Mouse (Mus musculus) neural tube, embryonic 12.5 days (tissue): ENCODE measurements at regions not wholly inside any gene's neighbourhood (a gene's known extent, or its start where the extent isn't known, plus 50 kb on each side); places are given as distances from the start of the nearest gene placed in this dataset.

Experiments
- ATAC-seq: fragments of 200-750 bp; cut with Nextera tagmentation; 2 replicates; pipeline ENCODE4 v1.8.0; 2017; ENCODE audit warnings: low read depth, mild to moderate bottlenecking, moderate TSS enrichment, moderate library complexity; ENCODE audit not compliant: low FRiP score
- H3K27ac ChIP-seq: fragments of 300-500 bp; sonication (generic); 2 replicates; pipeline ENCODE4 v1.5.1; 2016
- H3K27me3 ChIP-seq: fragments of 300-500 bp; sonication (generic); replicated peaks from 2 replicates; pipeline ENCODE4 v1.6.1; 2016; ENCODE audit warnings: mild to moderate bottlenecking
- H3K36me3 ChIP-seq: fragments of 300-500 bp; sonication (generic); 2 replicates; pipeline ENCODE4 v1.6.1; 2016; ENCODE audit warnings: mild to moderate bottlenecking
- H3K4me1 ChIP-seq: fragments of 300-500 bp; sonication (generic); 2 replicates; pipeline ENCODE4 v1.6.1; 2016
- H3K4me2 ChIP-seq: fragments of 300-500 bp; sonication (generic); replicated peaks from 2 replicates; pipeline ENCODE4 v1.6.1; 2016; ENCODE audit warnings: mild to moderate bottlenecking
- H3K4me3 ChIP-seq: fragments of 300-500 bp; sonication (generic); 2 replicates; pipeline ENCODE4 v1.5.1; 2016
- H3K9ac ChIP-seq: fragments of 300-500 bp; sonication (generic); 2 replicates; pipeline ENCODE4 v1.6.1; 2016; ENCODE audit warnings: mild to moderate bottlenecking
- H3K9me3 ChIP-seq: fragments of 300-500 bp; sonication (generic); 2 replicates; pipeline ENCODE4 v1.6.1; 2016; ENCODE audit warnings: mild to moderate bottlenecking
- WGBS: fragments of 180-500 bp; shearing (Covaris S2); methylation state at CpG from one replicate; pipeline ENCODE4 v1.1.7; 2016; 5-methylcytosine and 5-hydroxymethylcytosine counted together

DNA sequence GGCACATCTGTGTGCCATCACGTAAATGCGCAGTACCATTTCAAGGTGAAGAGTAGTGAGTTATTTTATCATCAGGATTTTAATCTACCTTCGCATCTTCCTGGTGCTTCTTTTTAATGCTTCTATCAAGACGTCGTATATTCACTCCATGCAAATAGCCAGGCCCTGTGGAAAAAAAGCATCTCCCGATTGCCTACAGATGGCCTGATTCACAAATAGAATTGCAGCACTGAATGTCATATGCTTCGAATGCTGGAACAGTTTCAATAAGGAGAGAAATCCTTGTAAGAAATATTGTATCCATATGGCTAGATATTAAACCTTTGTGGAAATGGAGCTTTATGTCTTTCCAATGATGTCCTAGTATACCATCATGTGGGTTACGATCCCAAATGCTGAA is 742.7 kb downstream of the Tmem132b start:
- no peaks in the 10 kb centered on the region for H3K27me3 ChIP-seq
- H3K27ac ChIP-seq: no peak overlapping the region
- 87% methylated on average over 8 of the region's 8 CpGs for WGBS
- H3K9me3 ChIP-seq: no peaks in the 10 kb centered on the region
- no peak for ATAC-seq
- H3K4me1 ChIP-seq: no peaks in the 10 kb centered on the region
- H3K36me3 ChIP-seq: no peaks in the 10 kb centered on the region
- H3K4me2 ChIP-seq: no peak overlapping the region
- H3K9ac ChIP-seq: no peak overlapping the region
- H3K4me3 ChIP-seq: no peak overlapping the region

DNA sequence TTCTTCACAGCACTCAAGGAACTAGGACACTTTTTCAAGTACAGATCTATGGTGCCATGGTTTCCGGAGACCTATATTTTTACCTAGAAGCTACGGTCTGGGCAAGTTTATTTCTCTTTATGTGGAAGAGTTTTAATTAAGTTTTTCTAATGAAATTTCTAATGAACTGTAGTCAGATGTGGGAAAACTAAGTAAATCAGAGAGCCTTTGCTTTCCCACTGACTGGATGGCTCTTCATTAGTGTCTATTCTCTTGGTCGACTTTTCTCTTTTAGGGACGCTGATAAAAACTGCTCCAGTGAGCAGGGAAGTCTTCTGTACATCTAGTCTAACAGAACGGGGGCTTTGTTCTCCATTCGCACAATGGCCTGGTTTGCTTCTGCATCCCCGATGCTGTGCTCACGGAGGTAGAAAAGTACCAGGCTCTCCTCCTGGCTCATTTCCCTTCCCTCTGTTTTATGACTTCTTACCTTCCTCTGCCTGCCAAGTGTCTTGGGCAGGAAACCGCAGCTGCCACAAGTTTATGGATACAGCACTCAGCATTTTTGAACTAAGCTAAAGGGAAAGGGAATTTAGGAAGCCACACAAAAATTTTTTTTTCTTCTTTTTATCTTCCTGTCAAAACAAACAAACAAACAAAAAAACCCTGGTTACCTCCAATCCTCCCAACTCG is 749.6 kb downstream of the Tmem132b start:
- Histone ChIP-seq H3K9ac (no peak overlapping the region), H3K4me1 (0 out of 2 replicates have a peak, but pooled peaks cover 4% of the 10 kb centered on the region), H3K4me2 (no peak overlapping the region), H3K9me3 (no peaks in the 10 kb centered on the region), H3K27ac (no peak overlapping the region), H3K27me3 (no peaks in the 10 kb centered on the region), H3K36me3 (no peaks in the 10 kb centered on the region), H3K4me3 (no peak overlapping the region)
- WGBS: 20% methylated on average over 10 of the region's 10 CpGs
- ATAC-seq: no peak

DNA sequence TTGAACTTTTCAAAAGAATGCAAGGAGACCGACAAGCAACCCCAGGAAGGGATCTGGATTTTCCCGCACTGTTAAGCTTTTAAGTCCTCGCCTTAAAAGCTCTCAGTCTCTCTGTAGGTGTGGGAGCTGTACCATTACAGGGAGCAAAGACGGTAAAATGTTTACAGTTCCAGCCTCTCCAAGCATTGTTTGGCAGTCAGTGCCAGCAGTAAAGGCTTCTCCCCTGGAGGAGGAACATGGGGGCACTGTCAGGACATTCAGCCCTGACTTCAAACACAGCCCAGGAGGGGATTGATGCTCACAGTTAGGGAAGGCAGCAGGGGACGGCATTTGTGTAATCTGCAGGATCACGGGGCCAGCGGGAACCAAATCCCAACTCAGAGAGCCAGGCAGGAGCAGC is 750.2 kb downstream of the Tmem132b start:
- no peak for ATAC-seq
- Histone ChIP-seq H3K4me1 (0 out of 2 replicates have a peak, but pooled peaks cover 4% of the 10 kb centered on the region), H3K36me3 (no peaks in the 10 kb centered on the region), H3K9ac (no peak overlapping the region), H3K27ac (no peak overlapping the region), H3K4me3 (no peak overlapping the region), H3K4me2 (no peak overlapping the region), H3K27me3 (no peaks in the 10 kb centered on the region), H3K9me3 (no peaks in the 10 kb centered on the region)
- WGBS: 6% methylated on average over 7 of the region's 7 CpGs

DNA sequence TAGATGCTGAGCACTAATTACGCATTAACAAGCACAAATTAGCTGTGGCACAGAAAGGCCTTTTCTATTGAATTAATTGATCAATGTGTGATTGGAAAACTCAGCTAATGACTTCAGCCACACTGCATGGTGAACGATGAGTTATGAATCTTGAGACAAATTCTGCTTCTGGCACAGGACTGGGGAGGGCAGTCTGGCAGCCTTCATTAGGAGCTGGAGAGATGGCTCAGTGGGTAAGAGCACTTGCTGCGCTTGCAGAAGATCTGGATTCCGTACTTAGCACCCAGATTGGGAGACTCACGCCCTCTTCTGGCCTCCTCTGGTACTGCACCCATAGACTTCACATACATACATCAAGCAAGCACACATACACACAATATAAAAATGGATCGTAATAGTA is 793.3 kb downstream of the Tmem132b start:
- H3K27me3 ChIP-seq: no peaks in the 10 kb centered on the region
- no peak overlapping the region for H3K9ac ChIP-seq
- H3K36me3 ChIP-seq: no peaks in the 10 kb centered on the region
- no peak overlapping the region for H3K27ac ChIP-seq
- H3K9me3 ChIP-seq: no peaks in the 10 kb centered on the region
- H3K4me2 ChIP-seq: no peak overlapping the region
- 76% methylated on average over 6 of the region's 6 CpGs for WGBS
- no peak for ATAC-seq
- H3K4me1 ChIP-seq: no peaks in the 10 kb centered on the region
- no peak overlapping the region for H3K4me3 ChIP-seq

DNA sequence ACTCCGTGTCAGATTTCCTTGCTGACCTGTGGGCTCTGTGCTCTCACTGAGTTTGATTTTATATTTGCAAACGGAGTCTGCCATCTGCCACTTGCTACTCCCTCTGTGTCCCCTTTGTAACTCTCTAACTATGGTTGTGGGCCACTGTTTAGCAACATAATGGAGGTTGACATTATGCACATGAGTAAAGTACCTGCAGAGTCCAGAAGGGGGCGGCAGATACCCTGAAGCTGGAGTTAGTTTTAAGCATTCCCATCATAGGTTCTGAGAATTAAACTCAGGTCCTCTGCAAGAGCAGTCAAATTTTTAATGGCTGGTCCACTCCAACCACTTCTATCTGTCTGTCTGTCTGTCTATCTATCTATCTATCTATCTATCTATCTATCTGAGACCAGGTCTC is 796.7 kb downstream of the Tmem132b start:
- H3K9me3 ChIP-seq: no peaks in the 10 kb centered on the region
- H3K36me3 ChIP-seq: no peaks in the 10 kb centered on the region
- 40% methylated on average over 3 of the region's 3 CpGs for WGBS
- no peak overlapping the region for H3K4me2 ChIP-seq
- H3K4me3 ChIP-seq: no peak overlapping the region
- no peaks in the 10 kb centered on the region for H3K27me3 ChIP-seq
- H3K4me1 ChIP-seq: no peaks in the 10 kb centered on the region
- no peak overlapping the region for H3K9ac ChIP-seq
- no peak overlapping the region for H3K27ac ChIP-seq
- no peak for ATAC-seq

DNA sequence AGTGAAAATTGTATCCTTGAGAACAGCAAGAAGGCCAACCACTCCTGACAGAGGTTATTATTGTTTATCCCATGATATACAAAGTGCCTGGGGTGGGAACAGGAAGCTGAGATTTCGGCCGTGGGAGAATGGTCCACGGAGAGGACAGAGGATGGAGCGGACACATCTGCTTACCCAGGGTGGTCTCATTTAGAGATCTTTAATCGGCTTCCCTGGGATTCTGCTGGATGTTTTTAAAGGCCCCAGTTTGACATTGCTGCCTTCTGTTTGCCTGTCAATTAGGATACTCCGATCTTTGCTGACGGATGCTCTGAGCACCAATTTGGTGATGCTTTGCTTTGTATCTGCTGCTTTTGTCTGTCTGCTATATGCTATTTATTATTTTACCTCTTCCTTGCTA is 803.5 kb downstream of the Tmem132b start:
- no peaks in the 10 kb centered on the region for H3K9me3 ChIP-seq
- no peaks in the 10 kb centered on the region for H3K27me3 ChIP-seq
- H3K27ac ChIP-seq: no peak overlapping the region
- no peaks in the 10 kb centered on the region for H3K36me3 ChIP-seq
- 54% methylated on average over 7 of the region's 7 CpGs for WGBS
- no peak overlapping the region for H3K9ac ChIP-seq
- ATAC-seq: no peak
- H3K4me1 ChIP-seq: peaks cover 4% of the 10 kb centered on the region; the same call in 1 of the 2 replicates
- no peak overlapping the region for H3K4me3 ChIP-seq
- no peak overlapping the region for H3K4me2 ChIP-seq

DNA sequence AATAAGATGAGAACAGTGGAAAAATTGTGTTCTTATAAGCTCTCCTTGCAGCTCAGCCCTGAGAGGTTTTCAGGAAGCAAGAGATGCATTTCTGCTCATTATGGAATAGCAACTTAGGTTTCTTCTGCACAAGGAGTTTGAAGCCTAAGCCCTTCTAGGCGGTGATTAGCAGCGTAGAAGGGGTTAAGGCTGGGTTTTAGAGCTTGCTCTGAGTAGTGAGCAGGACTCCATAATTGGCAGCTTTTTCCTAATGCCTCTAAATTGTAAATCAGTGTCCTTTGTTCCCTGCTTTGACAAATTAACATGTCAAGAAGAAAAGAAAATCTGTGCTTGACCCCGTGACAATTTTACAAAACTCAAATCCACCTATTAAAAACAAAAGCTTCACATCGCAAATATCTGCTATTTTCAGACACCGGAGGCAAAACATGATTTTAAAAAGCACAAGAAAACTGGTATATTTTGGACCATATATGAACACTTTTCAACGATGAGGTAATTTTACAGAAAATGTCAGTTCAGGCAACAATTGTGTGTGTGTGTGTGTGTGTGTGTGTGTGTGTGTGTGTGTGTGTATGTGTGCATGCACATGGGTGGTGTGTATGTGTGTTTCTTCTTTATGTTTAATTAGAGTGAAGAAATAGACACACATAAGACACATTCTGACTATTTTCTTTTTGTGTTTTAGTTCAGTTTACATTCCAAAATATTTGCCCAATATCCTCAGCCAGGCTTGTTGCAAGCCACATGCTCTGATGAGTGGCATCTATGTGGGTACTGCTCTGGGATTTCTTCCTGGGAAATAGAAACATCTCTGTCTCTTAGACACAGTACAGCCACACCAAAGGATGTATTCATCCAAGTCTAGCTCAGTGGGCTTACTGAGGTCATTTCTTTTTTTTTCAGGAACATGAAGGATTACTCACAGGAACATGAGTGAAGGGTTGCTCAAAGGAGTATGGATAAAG is 804.3 kb downstream of the Tmem132b start:
- Histone ChIP-seq H3K4me1 (peaks cover 4% of the 10 kb centered on the region; the same call in 1 of the 2 replicates), H3K36me3 (no peaks in the 10 kb centered on the region), H3K27ac (no peak overlapping the region), H3K27me3 (no peaks in the 10 kb centered on the region), H3K4me2 (no peak overlapping the region), H3K4me3 (no peak overlapping the region), H3K9ac (no peak overlapping the region), H3K9me3 (no peaks in the 10 kb centered on the region)
- WGBS: 58% methylated on average over 6 of the region's 6 CpGs
- ATAC-seq: no peak

DNA sequence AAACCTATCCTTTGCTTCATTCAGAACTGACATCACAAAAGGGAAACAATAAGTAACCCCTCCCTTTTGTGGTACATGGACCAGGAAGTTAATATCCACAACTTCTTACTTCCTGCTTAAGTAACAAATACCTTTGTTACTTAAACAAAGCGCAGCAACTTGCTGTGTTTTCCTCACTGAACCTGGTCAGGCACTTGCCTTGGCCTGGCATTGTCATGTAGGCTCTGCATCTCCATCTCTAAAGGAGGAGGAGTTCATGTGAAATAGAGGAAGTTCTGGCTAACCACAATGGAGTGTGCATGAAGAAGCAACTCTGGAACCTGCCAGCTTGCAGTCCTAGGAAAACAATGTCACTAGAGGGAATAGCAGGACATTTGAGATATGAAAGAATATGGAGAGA is 806.3 kb downstream of the Tmem132b start:
- no peak overlapping the region for H3K9ac ChIP-seq
- no peak for ATAC-seq
- no peaks in the 10 kb centered on the region for H3K36me3 ChIP-seq
- H3K4me1 ChIP-seq: peaks cover 4% of the 10 kb centered on the region; the same call in 1 of the 2 replicates
- H3K4me3 ChIP-seq: no peak overlapping the region
- H3K27me3 ChIP-seq: no peaks in the 10 kb centered on the region
- 72% methylated on average over 1 of the region's 1 CpGs for WGBS
- no peak overlapping the region for H3K4me2 ChIP-seq
- H3K27ac ChIP-seq: no peak overlapping the region
- H3K9me3 ChIP-seq: no peaks in the 10 kb centered on the region

DNA sequence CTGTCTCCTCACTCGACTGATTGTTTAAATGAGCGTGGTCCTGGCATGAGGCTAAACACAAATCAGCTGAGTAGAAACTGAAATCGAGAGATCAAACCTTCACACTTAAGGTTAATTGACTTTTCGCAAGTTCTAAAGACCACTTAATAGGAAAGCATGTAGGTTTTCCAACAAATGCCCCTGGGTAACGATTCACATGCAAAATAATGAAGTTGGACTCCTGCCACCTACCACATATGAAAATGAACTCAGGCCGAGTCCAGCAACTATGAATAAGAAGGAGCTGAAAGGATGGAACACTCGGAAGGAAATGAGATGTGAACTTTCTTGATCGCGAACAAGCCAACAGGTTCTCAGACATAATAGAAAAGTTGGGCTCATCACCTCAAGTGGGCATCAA is 812.0 kb downstream of the Tmem132b start:
- H3K9me3 ChIP-seq: no peaks in the 10 kb centered on the region

DNA sequence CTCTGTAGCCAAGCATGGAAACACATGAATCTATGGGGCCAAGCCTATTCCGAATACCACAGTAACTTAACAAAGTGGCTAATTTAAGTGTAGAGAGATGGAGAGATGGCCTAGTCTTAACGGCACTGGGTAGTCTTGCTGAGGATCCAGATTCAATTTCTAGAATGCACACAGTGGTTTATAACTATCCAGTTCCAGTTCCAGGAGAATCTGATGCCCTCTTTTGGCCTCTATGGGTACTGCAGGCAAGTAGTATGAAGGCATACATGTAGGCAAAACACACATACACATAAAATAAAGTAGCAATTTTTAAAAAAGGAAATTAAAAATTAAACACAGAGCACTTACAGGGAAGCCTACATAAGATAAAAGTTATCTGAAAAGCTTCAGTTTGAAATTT is 819.4 kb downstream of the Tmem132b start:
- H3K4me2 ChIP-seq: no peak overlapping the region
- no peaks in the 10 kb centered on the region for H3K27me3 ChIP-seq
- no peak overlapping the region for H3K4me3 ChIP-seq
- no peak for ATAC-seq
- H3K36me3 ChIP-seq: no peaks in the 10 kb centered on the region
- WGBS: 94% methylated on average over 2 of the region's 2 CpGs
- H3K27ac ChIP-seq: no peak overlapping the region
- H3K9me3 ChIP-seq: no peaks in the 10 kb centered on the region
- H3K9ac ChIP-seq: no peak overlapping the region
- no peaks in the 10 kb centered on the region for H3K4me1 ChIP-seq

More for the DNA sequence above, 812.0 kb downstream of the Tmem132b start:
- ATAC-seq: no peak
- Histone ChIP-seq H3K4me1 (no peaks in the 10 kb centered on the region), H3K27me3 (no peaks in the 10 kb centered on the region), H3K27ac (no peak overlapping the region), H3K4me2 (no peak overlapping the region), H3K36me3 (no peaks in the 10 kb centered on the region), H3K4me3 (no peak overlapping the region), H3K9ac (no peak overlapping the region)
- 87% methylated on average over 9 of the region's 9 CpGs for WGBS

DNA sequence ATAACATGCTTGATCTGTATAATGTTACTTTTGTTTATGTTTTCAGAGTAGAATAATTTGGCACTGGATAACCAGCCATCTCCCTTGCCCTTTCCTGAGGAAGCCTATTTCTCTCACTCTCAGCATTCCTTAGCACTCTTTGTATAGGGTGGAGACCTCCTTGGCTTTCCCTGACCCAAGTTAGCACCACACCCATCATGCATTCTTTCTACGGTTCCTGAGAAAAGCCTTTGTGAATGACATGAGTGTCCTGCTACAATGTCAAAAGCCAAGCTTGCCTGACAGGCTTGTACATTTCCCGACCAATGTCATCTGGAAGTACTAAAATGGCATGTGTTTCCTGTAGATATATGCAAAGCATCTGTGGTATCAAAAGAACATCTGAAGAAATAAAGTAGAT is 837.9 kb downstream of the Tmem132b start:
- H3K4me1 ChIP-seq: no peaks in the 10 kb centered on the region
- no peak overlapping the region for H3K4me3 ChIP-seq
- WGBS: 87% methylated on average over 2 of the region's 2 CpGs
- no peak for ATAC-seq
- H3K36me3 ChIP-seq: no peaks in the 10 kb centered on the region
- H3K27me3 ChIP-seq: no peaks in the 10 kb centered on the region
- no peaks in the 10 kb centered on the region for H3K9me3 ChIP-seq
- no peak overlapping the region for H3K9ac ChIP-seq
- H3K27ac ChIP-seq: no peak overlapping the region
- H3K4me2 ChIP-seq: no peak overlapping the region

DNA sequence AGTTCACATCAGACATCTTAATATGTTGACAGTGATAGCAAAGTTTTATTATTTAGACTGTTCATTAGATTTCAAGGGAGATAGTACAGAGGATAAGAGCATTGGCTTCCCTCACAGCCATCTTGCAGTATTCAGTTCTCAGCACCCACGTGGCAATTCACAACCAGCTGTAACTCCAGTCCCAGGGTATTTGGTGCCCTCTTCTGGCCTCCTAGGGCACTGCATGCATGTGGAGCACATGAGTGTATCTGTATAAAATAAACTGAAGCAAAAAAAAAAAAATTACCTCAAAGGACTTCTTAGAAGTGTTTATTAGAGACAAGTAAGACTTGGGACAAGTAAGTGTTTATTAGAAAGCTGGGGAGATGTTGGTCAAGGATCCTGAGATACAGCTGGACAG is 849.3 kb upstream of the Tmem132c start:
- WGBS: 51% methylated on average over 1 of the region's 1 CpGs
- no peaks in the 10 kb centered on the region for H3K4me1 ChIP-seq

More for the DNA sequence above, 849.3 kb upstream of the Tmem132c start:
- Histone ChIP-seq H3K9me3 (0 out of 2 replicates have a peak, but pooled peaks cover 7% of the 10 kb centered on the region), H3K27ac (no peak overlapping the region), H3K9ac (no peak overlapping the region), H3K36me3 (no peaks in the 10 kb centered on the region), H3K4me3 (no peak overlapping the region), H3K27me3 (no peaks in the 10 kb centered on the region), H3K4me2 (no peak overlapping the region)
- no peak for ATAC-seq
